Mouse (Mus musculus) erythroblast, embryonic 14.5 days (primary cell): ENCODE results near the gene Trem1.

Experiments
- GATA1 ChIP-seq: IDR thresholded peaks from 2 replicates; pipeline ENCODE4 v1.6.1; 2012; ENCODE audit warnings: low read length, inconsistent platforms, mixed read lengths
- TAL1 ChIP-seq: IDR thresholded peaks from 3 replicates; pipeline ENCODE4 v1.6.1; 2012; ENCODE audit warnings: low read length, inconsistent platforms, mixed read lengths

- TF ChIP-seq GATA1 (no peak), TAL1 (no peak)
Measured at GRCm38 (mm10) chr17:48235773-48236370, 3.3 kb downstream of the Trem1 start.
